Mouse (Mus musculus) stomach, postnatal 0 days (tissue): ENCODE measurements around the gene Prkaa2. TPM values are rescaled to one million over a fixed set of nuclear protein-coding genes. Genes with fewer than 3 reads are reported as not detected.
A peak's percentile ranks its signal among the peaks of the same experiment; 100 is the strongest.

ENCODE experiments used
- ATAC-seq: fragments of 200-750 bp; cut with Nextera tagmentation; 2 replicates; pipeline ENCODE4 v1.8.0; 2017; ENCODE audit not compliant: low FRiP score, low TSS enrichment
- DNase-seq: peaks from one replicate; pipeline ENCODE4 v3.0.0-alpha.2; 2016; ENCODE audit warnings: low spot score
- H3K27ac ChIP-seq: fragments of 300-500 bp; sonication (generic); replicated peaks from 2 replicates; pipeline ENCODE4 v1.5.1; 2014; ENCODE audit warnings: mild to moderate bottlenecking, control low read depth
- H3K27me3 ChIP-seq: fragments of 300-500 bp; sonication (generic); 2 replicates; pipeline ENCODE4 v1.6.1; 2014; ENCODE audit warnings: low read length; ENCODE audit not compliant: control insufficient read depth, insufficient read depth
- H3K36me3 ChIP-seq: fragments of 300-500 bp; sonication (generic); 2 replicates; pipeline ENCODE4 v1.6.1; 2014; ENCODE audit warnings: low read length, mixed read lengths; ENCODE audit not compliant: control insufficient read depth, insufficient read depth
- H3K4me1 ChIP-seq: fragments of 300-500 bp; sonication (generic); replicated peaks from 2 replicates; pipeline ENCODE4 v1.6.1; 2014; ENCODE audit warnings: antibody characterized with exemption; ENCODE audit not compliant: control insufficient read depth, insufficient read depth
- H3K4me2 ChIP-seq: fragments of 300-500 bp; sonication (generic); replicated peaks from 2 replicates; pipeline ENCODE4 v1.6.1; 2014; ENCODE audit warnings: low read depth, mild to moderate bottlenecking, control low read depth, moderate library complexity
- H3K4me3 ChIP-seq: fragments of 300-500 bp; sonication (generic); 2 replicates; pipeline ENCODE4 v1.5.1; 2014; ENCODE audit warnings: low read depth, low read length, control low read depth
- H3K9ac ChIP-seq: fragments of 300-500 bp; sonication (generic); 2 replicates; pipeline ENCODE4 v1.6.1; 2014; ENCODE audit warnings: mild to moderate bottlenecking, low read length, control low read depth, mixed read lengths
- H3K9me3 ChIP-seq: fragments of 300-500 bp; sonication (generic); 2 replicates; pipeline ENCODE4 v1.6.1; 2016; ENCODE audit warnings: low read length; ENCODE audit not compliant: control insufficient read depth
- CTCF ChIP-seq: IDR thresholded peaks from 2 replicates; pipeline ENCODE4 v1.5.1; 2016; ENCODE audit warnings: antibody characterized with exemption, low read depth, mild to moderate bottlenecking, moderate library complexity
- EP300 ChIP-seq: optimal IDR thresholded peaks from 2 replicates; pipeline ENCODE3; 2016; ENCODE audit warnings: antibody characterized with exemption
- WGBS: fragments of 180-500 bp; shearing (Covaris S2); extraction: QIAGEN DNeasy Blood & Tissue Kit; methylation state at CpG from one replicate; pipeline ENCODE4 v1.1.7; 2014; 5-methylcytosine and 5-hydroxymethylcytosine counted together
- polyA plus RNA-seq: library from polyadenylated mRNA; unstranded; fragments of >200 nt; fragmentation: Nextera tagmentation; extraction: Ambion mirVana; gene quantifications from 2 replicates; pipeline ENCODE4 v1.2.1, GENCODE M21; 2015

The Prkaa2 gene
- polyA plus RNA-seq, 1 experiment from 2014 or later = 4.5 TPM

DNA sequence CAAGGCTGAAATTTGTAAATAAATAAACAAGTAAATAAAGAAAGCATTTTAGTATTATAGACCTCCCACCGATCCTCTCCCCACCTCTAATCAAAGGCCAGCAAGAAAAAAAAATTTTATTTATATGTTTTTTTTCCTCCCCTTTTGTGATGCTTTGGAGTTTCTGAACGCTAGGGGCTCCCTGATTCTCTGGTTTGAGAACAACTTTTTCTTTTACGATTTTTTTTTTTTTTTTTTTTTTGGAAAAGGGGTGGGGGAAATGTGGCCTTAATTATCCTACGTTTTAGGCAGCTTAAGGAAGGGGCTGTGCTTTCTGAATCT, 47.2 kb upstream of the Prkaa2 start:
- no peak for ATAC-seq

DNA sequence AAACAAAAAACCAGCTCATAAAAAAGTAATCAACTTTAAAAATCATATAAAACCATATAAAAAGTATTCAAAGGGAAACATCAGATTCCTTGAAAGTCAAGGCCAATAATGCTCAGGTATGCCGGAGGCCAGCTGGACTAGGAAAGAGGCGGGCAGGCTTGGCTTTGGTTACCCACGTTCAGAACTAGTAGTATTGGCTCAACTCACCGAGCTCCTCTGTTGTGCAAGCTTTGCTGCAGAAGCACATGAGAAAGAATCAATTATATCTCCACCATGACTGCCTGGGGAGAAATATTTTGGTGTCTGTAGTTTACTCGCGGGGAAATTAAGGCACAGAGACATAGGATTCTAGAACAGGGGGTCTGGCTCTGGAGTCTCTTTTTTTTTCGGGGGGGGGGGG, 46.6 kb upstream of the Prkaa2 start:
- TF ChIP-seq CTCF (no peak), EP300 (no peak)
- no peak overlapping the region for H3K4me2 ChIP-seq
- DNase-seq (no peak), ATAC-seq (no peak)
- no peaks in the 10 kb centered on the region for H3K4me1 ChIP-seq
- H3K27me3 ChIP-seq = no peaks in the 10 kb centered on the region
- no peak overlapping the region for H3K4me3 ChIP-seq
- WGBS = 74% methylated on average over 7 of the region's 7 CpGs
- H3K36me3 ChIP-seq = no peaks in the 10 kb centered on the region
- no peaks in the 10 kb centered on the region for H3K9me3 ChIP-seq
- no peak overlapping the region for H3K27ac ChIP-seq
- no peak overlapping the region for H3K9ac ChIP-seq

More for the DNA sequence above, 47.2 kb upstream of the Prkaa2 start:
- Histone ChIP-seq H3K27ac (peak overlapping the region; percentile 95), H3K4me2 (peak overlapping the region; percentile 69), H3K9me3 (no peaks in the 10 kb centered on the region), H3K27me3 (no peaks in the 10 kb centered on the region), H3K4me1 (no peaks in the 10 kb centered on the region), H3K9ac (peak overlapping the region; percentile 91; the same call in 1 of the 2 replicates), H3K36me3 (no peaks in the 10 kb centered on the region), H3K4me3 (peak overlapping the region; percentile 88)
- TF ChIP-seq EP300 (peak; percentile 70), CTCF (peak; percentile 69)
- no peak for DNase-seq
- 0% methylated on average over 4 of the region's 4 CpGs for WGBS

DNA sequence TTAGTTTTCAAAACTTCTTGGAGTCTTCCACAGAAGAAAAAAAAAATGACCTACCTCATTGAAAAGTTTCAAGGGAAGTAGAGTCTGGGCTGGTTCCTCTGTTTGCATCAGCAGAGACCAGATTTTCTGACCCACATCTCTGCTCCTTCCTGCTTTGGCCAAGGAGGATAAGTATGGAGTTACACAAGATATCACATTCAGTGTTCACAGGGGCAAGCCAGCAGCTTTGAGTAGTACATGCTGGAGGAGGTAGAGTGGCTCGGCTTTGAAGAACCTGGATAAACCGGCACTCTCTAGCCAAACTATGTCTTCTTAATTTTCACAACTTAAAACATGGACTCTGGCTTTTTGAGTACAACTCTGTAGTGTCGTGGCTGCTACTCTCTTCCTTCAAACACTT, 43.5 kb upstream of the Prkaa2 start:
- ATAC-seq (no peak), DNase-seq (no peak)
- WGBS = 79% methylated on average over 3 of the region's 3 CpGs
- H3K9me3 ChIP-seq = no peaks in the 10 kb centered on the region
- TF ChIP-seq CTCF (no peak), EP300 (no peak)
- H3K4me3 ChIP-seq = no peak overlapping the region
- no peaks in the 10 kb centered on the region for H3K4me1 ChIP-seq
- H3K36me3 ChIP-seq = no peaks in the 10 kb centered on the region
- H3K4me2 ChIP-seq = no peak overlapping the region
- H3K27me3 ChIP-seq = no peaks in the 10 kb centered on the region
- H3K27ac ChIP-seq = no peak overlapping the region
- no peak overlapping the region for H3K9ac ChIP-seq

DNA sequence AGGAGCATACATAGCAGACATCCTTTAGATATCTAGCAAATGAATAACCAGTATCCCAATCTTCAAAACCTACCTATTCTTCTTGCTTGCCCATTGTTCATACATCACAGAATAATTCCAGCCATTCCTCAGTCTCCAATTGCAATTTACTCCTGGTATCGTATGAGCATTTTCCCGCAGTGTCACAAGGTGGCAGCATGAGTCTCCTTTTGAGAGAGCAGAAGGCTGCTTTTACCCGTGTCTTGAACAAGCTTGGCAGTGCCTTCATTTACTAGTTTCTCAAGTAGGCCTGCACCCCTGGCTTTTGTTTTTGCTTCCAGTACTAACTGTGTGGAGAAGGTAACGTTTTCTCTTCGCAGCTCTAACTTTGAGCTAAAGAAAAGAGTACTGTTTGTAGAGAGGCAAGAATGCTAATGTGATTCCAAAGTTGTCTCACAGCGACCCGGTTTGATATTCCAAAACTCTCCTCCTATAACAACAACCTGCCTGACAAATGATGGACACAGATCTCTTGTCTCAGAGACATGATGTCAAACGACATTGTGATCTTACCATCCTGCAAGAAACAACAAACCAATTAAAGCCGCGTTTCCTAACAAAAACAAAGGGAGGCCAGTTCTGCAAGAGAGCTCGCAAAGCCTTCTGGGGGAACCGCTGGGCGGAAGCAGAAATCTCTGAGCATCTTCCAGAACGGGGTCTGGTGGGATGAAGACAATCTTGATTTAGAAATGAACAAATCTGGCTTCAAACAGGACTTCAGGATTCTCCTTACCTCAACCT, 42.4 kb upstream of the Prkaa2 start:
- no peaks in the 10 kb centered on the region for H3K36me3 ChIP-seq
- no peaks in the 10 kb centered on the region for H3K4me1 ChIP-seq
- WGBS = 45% methylated on average over 14 of the region's 14 CpGs
- H3K27me3 ChIP-seq = no peaks in the 10 kb centered on the region
- H3K9me3 ChIP-seq = no peaks in the 10 kb centered on the region
- no peak for ATAC-seq
- no peak overlapping the region for H3K4me2 ChIP-seq
- TF ChIP-seq CTCF (peak; percentile 96), EP300 (no peak)
- peak; percentile 76 for DNase-seq
- H3K9ac ChIP-seq = no peak overlapping the region
- no peak overlapping the region for H3K4me3 ChIP-seq
- no peak overlapping the region for H3K27ac ChIP-seq

DNA sequence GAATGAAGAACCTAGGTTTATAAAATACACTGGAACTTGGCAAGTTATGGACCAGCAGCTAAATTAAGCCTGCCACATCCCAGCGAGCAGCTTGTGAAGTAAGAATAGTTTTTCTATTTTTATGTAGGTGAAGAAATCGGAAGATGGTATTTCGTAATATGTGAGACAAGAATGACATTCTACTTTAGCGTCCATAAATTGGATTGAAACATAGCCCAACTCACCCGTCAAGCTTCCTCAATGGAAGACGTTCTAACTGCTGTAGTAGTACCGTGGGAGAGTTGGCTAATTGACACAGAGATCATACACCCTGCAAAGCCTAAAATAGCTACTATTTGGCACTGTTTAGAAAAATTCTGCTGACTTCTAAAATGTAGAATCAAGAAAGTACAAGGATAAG, 39.8 kb upstream of the Prkaa2 start:
- no peak for ATAC-seq
- 65% methylated on average over 7 of the region's 7 CpGs for WGBS
- Histone ChIP-seq H3K27ac (no peak overlapping the region), H3K4me1 (no peaks in the 10 kb centered on the region), H3K27me3 (no peaks in the 10 kb centered on the region), H3K9me3 (no peaks in the 10 kb centered on the region), H3K4me2 (no peak overlapping the region), H3K36me3 (no peaks in the 10 kb centered on the region), H3K9ac (no peak overlapping the region), H3K4me3 (no peak overlapping the region)
- no peak for DNase-seq
- no peak for TF ChIP-seq CTCF
- TF ChIP-seq EP300 = no peak

DNA sequence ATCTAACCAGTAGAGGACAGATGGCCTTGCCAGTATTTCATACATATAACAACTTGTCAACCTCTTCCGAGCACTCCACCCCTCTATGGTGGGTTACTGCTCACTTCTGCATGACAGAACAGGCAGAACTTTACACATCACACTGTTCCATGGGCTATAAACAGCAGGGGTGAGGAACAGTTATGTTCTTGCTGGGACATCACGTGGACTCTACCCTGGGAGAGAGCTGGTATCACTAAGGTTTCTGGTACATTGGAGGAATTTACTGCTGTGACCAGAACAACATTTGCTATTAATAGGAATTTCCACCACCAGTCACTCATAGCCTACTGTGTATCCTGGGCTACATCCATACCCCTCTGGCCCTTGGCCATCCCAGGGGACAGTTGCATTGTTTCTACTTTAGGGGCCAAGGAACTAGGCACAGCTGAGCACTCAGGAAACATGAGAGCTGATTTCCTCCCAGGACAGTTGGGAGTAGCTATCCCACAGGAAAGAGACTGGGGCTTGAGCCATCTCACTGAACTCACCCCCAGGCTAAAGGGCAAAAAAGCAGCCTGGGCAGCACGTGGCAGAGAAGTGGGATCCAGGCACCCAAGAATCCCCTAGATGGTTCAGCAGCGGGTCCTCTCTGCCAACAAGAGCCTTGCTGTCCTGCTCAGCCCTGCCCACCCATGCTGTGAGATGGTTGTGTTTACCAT, 23.8 kb upstream of the Prkaa2 start:
- no peak for ATAC-seq
- Histone ChIP-seq H3K9me3 (no peaks in the 10 kb centered on the region), H3K36me3 (no peaks in the 10 kb centered on the region), H3K27me3 (no peaks in the 10 kb centered on the region), H3K4me3 (no peak overlapping the region), H3K4me1 (no peaks in the 10 kb centered on the region), H3K27ac (no peak overlapping the region), H3K9ac (no peak overlapping the region), H3K4me2 (no peak overlapping the region)
- WGBS = 73% methylated on average over 4 of the region's 4 CpGs
- TF ChIP-seq EP300 (no peak), CTCF (no peak)
- DNase-seq = no peak
